Mouse (Mus musculus) ES-Bruce4 (cell line): ENCODE results near the gene Nmt2.

ENCODE experiments used
- CTCF ChIP-seq: IDR thresholded peaks from one replicate; pipeline ENCODE4 v1.8.1; 2011; ENCODE audit warnings: low read depth, low read length
- POLR2A ChIP-seq: IDR thresholded peaks from one replicate; pipeline ENCODE4 v1.8.1; 2011; ENCODE audit warnings: low read length; ENCODE audit not compliant: insufficient read depth

- TF ChIP-seq CTCF (no peak), POLR2A (no peak)
Measured at GRCm38 (mm10) chr2:3353160-3353559, 69.1 kb downstream of the Nmt2 start.
